Mouse (Mus musculus): ENCODE measurements around the gene Gabpb2.

GRCm38 (mm10) chr3:95210585-95210984, 7.1 kb downstream of the Gabpb2 start:
- no peak for TF ChIP-seq CTCF (IDR thresholded peaks at IDR 0.05)
- no peak for TF ChIP-seq EP300 (IDR thresholded peaks at IDR 0.05)

Measured in lung, postnatal 0 days (tissue).